8 mouse cellular contexts compared by ENCODE assay signal in genomic region chr6:108249031-108249917, GRCm38 (mm10). TPM values are rescaled to one million over a fixed set of nuclear protein-coding genes. Genes with fewer than 3 reads are reported as not detected.
DNase-seq lines count a peak whose midpoint lies in the region; ATAC-seq lines count a peak whose summit lies in the region.

No protein-coding gene starts in this region.

- no peaks in the 10 kb centered on the region for H3K9me3 ChIP-seq in hindbrain, embryonic 11.5 days (ENCODE audit: control insufficient read depth, low read length)
- no peaks in the 10 kb centered on the region for H3K9me3 ChIP-seq in liver, embryonic 12.5 days (replicated peaks)

- intact Hi-C loops in left cerebral cortex, postnatal 4 days (cut with DNase I), result no loop called here

- DNase-seq in MEL-GATA-1-ER (ENCODE audit: extremely low read depth, low read depth), result peak; percentile 81
- DNase-seq in c-Kit-positive CD71-negative TER-119-negative erythroid progenitor cells, embryonic 14.5 days (ENCODE audit: low read depth), result peak; percentile 13
- DNase-seq in hindbrain, embryonic 11.5 days (ENCODE audit: low spot score), result peak; percentile 36
- no peak for DNase-seq in layer of hippocampus, adult 11-12 months (ENCODE audit: low spot score)
- DNase-seq in left cerebral cortex, postnatal 4 days, result no peak
- DNase-seq in spleen, postnatal 4 days (ENCODE audit: low spot score in 2 of 2), result no peak
- no peak for DNase-seq in cerebellum, adult 9-11 months

- 0 out of 2 replicates have a peak, but pooled peaks cover 5% of the 10 kb centered on the region for H3K4me1 ChIP-seq in hindbrain, embryonic 11.5 days (replicated peaks; ENCODE audit: control insufficient read depth, insufficient read depth, low read length)
- H3K4me1 ChIP-seq in liver, embryonic 12.5 days, result peaks cover 29% of the 10 kb centered on the region

- 25% methylated on average over 9 of the region's 9 CpGs for WGBS in hindbrain, embryonic 11.5 days
- 43% methylated on average over 9 of the region's 9 CpGs for WGBS in liver, embryonic 12.5 days (ENCODE audit: insufficient replicate concordance)

- H3K9ac ChIP-seq in hindbrain, embryonic 11.5 days (ENCODE audit: low read depth, low read length), result 0 out of 2 replicates have a peak overlapping the region, but pooled peaks have one; percentile 8
- H3K9ac ChIP-seq in liver, embryonic 12.5 days, result no peak overlapping the region

- peak; percentile 56; the same call in 1 of the 2 replicates for ATAC-seq in hindbrain, embryonic 11.5 days (ENCODE audit: low FRiP score)
- peak; percentile 71 for ATAC-seq in liver, embryonic 12.5 days

- no peaks in the 10 kb centered on the region for H3K27me3 ChIP-seq in hindbrain, embryonic 11.5 days (ENCODE audit: control insufficient read depth, insufficient read depth, low read length)
- no peaks in the 10 kb centered on the region for H3K27me3 ChIP-seq in liver, embryonic 12.5 days (replicated peaks)

- no peaks in the 10 kb centered on the region for H3K36me3 ChIP-seq in hindbrain, embryonic 11.5 days (ENCODE audit: control insufficient read depth, insufficient read depth, low read length)
- no peaks in the 10 kb centered on the region for H3K36me3 ChIP-seq in liver, embryonic 12.5 days

- peak overlapping the region; percentile 2; the same call in 1 of the 2 replicates for H3K27ac ChIP-seq in hindbrain, embryonic 11.5 days (ENCODE audit: low read depth, low read length)
- peak overlapping the region; percentile 52; the same call in 1 of the 2 replicates for H3K27ac ChIP-seq in liver, embryonic 12.5 days

- no peak overlapping the region for H3K4me3 ChIP-seq in hindbrain, embryonic 11.5 days (ENCODE audit: low read depth, low read length)
- no peak overlapping the region for H3K4me3 ChIP-seq in liver, embryonic 12.5 days

- no peak overlapping the region for H3K4me2 ChIP-seq in hindbrain, embryonic 11.5 days (replicated peaks; ENCODE audit: low read depth, low read length)
- H3K4me2 ChIP-seq in liver, embryonic 12.5 days, result no peak overlapping the region

RNA-seq across cellular contexts. Expression of gene Itpr1, which starts 36.4 kb away (rescaled TPM):
- 4.8 and 9.6 TPM in 2 replicates for polyA plus RNA-seq in hindbrain, embryonic 11.5 days (2014; fragmentation: Nextera tagmentation; extraction: Ambion mirVana)
- 5.4 and 5.7 TPM in 2 replicates for polyA plus RNA-seq in liver, embryonic 12.5 days (2016; fragmentation: Nextera tagmentation; extraction: Ambion mirVana)
- 10 to 100 TPM; 66.3 to 72.4 TPM for total RNA-seq in left cerebral cortex, postnatal 4 days (2021)

Comparison
In these comparisons a context has a peak if more than half of its experiments do, and no peak if none do; other contexts are left out.
1. DNase-seq: peak in MEL-GATA-1-ER (single experiment), c-Kit-positive CD71-negative TER-119-negative erythroid progenitor cells, embryonic 14.5 days (single experiment) and hindbrain, embryonic 11.5 days (single experiment); none in layer of hippocampus, adult 11-12 months (single experiment), left cerebral cortex, postnatal 4 days (single experiment), spleen, postnatal 4 days (0 of 2) and cerebellum, adult 9-11 months (single experiment).